17 mouse cellular contexts compared by ENCODE assay signal in genomic region chr19:47900012-47900411, GRCm38 (mm10). TPM values are rescaled to one million over a fixed set of nuclear protein-coding genes. Genes with fewer than 3 reads are reported as not detected.
A peak's percentile ranks its signal among the peaks of the same experiment; 100 is the strongest.
DNase-seq lines count a peak whose midpoint lies in the region; ATAC-seq and TF ChIP-seq lines count a peak whose summit lies in the region.
"Had no signal": no experiment of that assay in that cellular context is flagged by ENCODE, and none has a peak within 500 bp of the region (broad histone marks: within the 10 kb centered on the region; RNA-seq: fewer than 3 reads in every experiment).

No protein-coding gene starts in this region.

- H3K4me3 ChIP-seq in kidney, adult 2 months (ENCODE audit: insufficient read depth, low read depth, low read length): no peak overlapping the region
- H3K4me3 ChIP-seq in kidney, embryonic 16.5 days (ENCODE audit: low read length): no peak overlapping the region
- H3K4me3 ChIP-seq in stomach, postnatal 0 days (ENCODE audit: low read depth, low read length): no peak overlapping the region
- H3K4me3 ChIP-seq: liver, embryonic 15.5 days; midbrain, embryonic 12.5 days; neural tube, embryonic 15.5 days had no signal

- no peak for TF ChIP-seq POLR2A in kidney, adult 2 months (IDR thresholded peaks at IDR 0.05; ENCODE audit: low read depth, low read length)

- H3K4me1 ChIP-seq in kidney, adult 2 months (ENCODE audit: control insufficient read depth, insufficient read depth, low read length): peaks cover 11% of the 10 kb centered on the region; the same call in 1 of the 2 replicates
- H3K4me1 ChIP-seq in kidney, embryonic 16.5 days (ENCODE audit: insufficient read depth, low read length): peaks cover 28% of the 10 kb centered on the region
- H3K4me1 ChIP-seq in stomach, postnatal 0 days (replicated peaks; ENCODE audit: control insufficient read depth, insufficient read depth): no peaks in the 10 kb centered on the region

- no peaks in the 10 kb centered on the region for H3K36me3 ChIP-seq in kidney, adult 2 months (ENCODE audit: control insufficient read depth, insufficient read depth, low read length)
- H3K36me3 ChIP-seq in kidney, embryonic 16.5 days (ENCODE audit: insufficient read depth, low read length): peaks cover 27% of the 10 kb centered on the region
- H3K36me3 ChIP-seq in stomach, postnatal 0 days (ENCODE audit: control insufficient read depth, insufficient read depth, low read length): peaks cover 12% of the 10 kb centered on the region
- H3K36me3 ChIP-seq: neural tube, embryonic 15.5 days had no signal

- H3K9ac ChIP-seq in kidney, embryonic 16.5 days (replicated peaks; ENCODE audit: low read length): no peak overlapping the region
- H3K9ac ChIP-seq in stomach, postnatal 0 days (ENCODE audit: low read length): no peak overlapping the region
- H3K9ac ChIP-seq: liver, embryonic 15.5 days; midbrain, embryonic 12.5 days; neural tube, embryonic 15.5 days had no signal

- no peaks in the 10 kb centered on the region for H3K9me3 ChIP-seq in kidney, embryonic 16.5 days (ENCODE audit: low read length)
- no peaks in the 10 kb centered on the region for H3K9me3 ChIP-seq in stomach, postnatal 0 days (ENCODE audit: control insufficient read depth, low read length)
- H3K9me3 ChIP-seq: liver, embryonic 15.5 days; midbrain, embryonic 12.5 days; neural tube, embryonic 15.5 days had no signal

- 63% methylated on average over 6 of the region's 6 CpGs for WGBS in kidney, adult 2 months
- WGBS in kidney, embryonic 16.5 days: 59% methylated on average over 6 of the region's 6 CpGs
- 64% methylated on average over 6 of the region's 6 CpGs for WGBS in stomach, postnatal 0 days

- H3K27me3 ChIP-seq in kidney, adult 2 months (replicated peaks; ENCODE audit: control insufficient read depth, insufficient read depth, low read length): no peaks in the 10 kb centered on the region
- no peaks in the 10 kb centered on the region for H3K27me3 ChIP-seq in kidney, embryonic 16.5 days (ENCODE audit: insufficient read depth, low read length)
- no peaks in the 10 kb centered on the region for H3K27me3 ChIP-seq in stomach, postnatal 0 days (ENCODE audit: control insufficient read depth, insufficient read depth, low read length)
- H3K27me3 ChIP-seq: liver, embryonic 15.5 days; midbrain, embryonic 12.5 days; neural tube, embryonic 15.5 days had no signal

- TF ChIP-seq EP300 in stomach, postnatal 0 days (optimal IDR thresholded peaks at IDR 0.05): no peak

- DNase-seq in kidney, adult 2 months: no peak
- DNase-seq in thymus, postnatal 14 days: peak; percentile 9
- no peak for DNase-seq in thymus, postnatal 25 days
- peak; percentile 57 for DNase-seq in induced T-regulatory cell, adult 2 months (ENCODE audit: low read depth)
- no peak for DNase-seq in stomach, postnatal 0 days (ENCODE audit: low spot score)
- no peak for DNase-seq in urinary bladder, adult 2 months (ENCODE audit: low spot score)
- no peak for DNase-seq in gastrocnemius, adult 8-10 months (ENCODE audit: low spot score in 2 of 2)
- DNase-seq: adrenal gland, adult 8-10 months; embryo, embryonic 11 days; right cerebral cortex, postnatal 4 days had no signal

- no peak overlapping the region for H3K27ac ChIP-seq in kidney, adult 2 months (ENCODE audit: insufficient read depth, low read depth, low read length)
- no peak overlapping the region for H3K27ac ChIP-seq in kidney, embryonic 16.5 days (ENCODE audit: low read length)
- no peak overlapping the region for H3K27ac ChIP-seq in stomach, postnatal 0 days (replicated peaks)
- H3K27ac ChIP-seq: midbrain, embryonic 12.5 days; neural tube, embryonic 15.5 days had no signal

- TF ChIP-seq CTCF in kidney, adult 2 months (conservative IDR thresholded peaks at IDR 0.05; ENCODE audit: insufficient read depth, insufficient read length, low read depth, low read length): peak; percentile 31; the same call in 1 of the 2 replicates
- TF ChIP-seq CTCF in stomach, postnatal 0 days (IDR thresholded peaks at IDR 0.05; ENCODE audit: low read depth): peak; percentile 59

- ATAC-seq in kidney, embryonic 16.5 days (ENCODE audit: low FRiP score, low TSS enrichment): no peak
- no peak for ATAC-seq in stomach, postnatal 0 days (ENCODE audit: low FRiP score, low TSS enrichment)
- ATAC-seq: forebrain, embryonic 14.5 days; intestine, embryonic 16.5 days had no signal

- H3K4me2 ChIP-seq in kidney, embryonic 16.5 days (replicated peaks; ENCODE audit: low read depth, low read length): no peak overlapping the region
- no peak overlapping the region for H3K4me2 ChIP-seq in stomach, postnatal 0 days (replicated peaks; ENCODE audit: low read depth)
- H3K4me2 ChIP-seq: liver, embryonic 15.5 days; midbrain, embryonic 12.5 days; neural tube, embryonic 15.5 days had no signal

RNA-seq across cellular contexts. Expression of gene Cfap43, which starts 19.1 kb away (rescaled TPM):
- 0.12 TPM in 1 of 2 replicates, not detected in the other for polyA plus RNA-seq in kidney, adult 2 months (2012; rRNA removed)
- 0.04 and 0.05 TPM in 2 replicates for polyA plus RNA-seq in kidney, embryonic 16.5 days (2015; fragmentation: Nextera tagmentation; extraction: Ambion mirVana)
- 0.51 and 1.1 TPM in 2 replicates for polyA plus RNA-seq in stomach, postnatal 0 days (2015; fragmentation: Nextera tagmentation; extraction: Ambion mirVana)
- polyA plus RNA-seq in urinary bladder, adult 2 months (2012; rRNA removed): 0.21 and 0.66 TPM in 2 replicates
- total RNA-seq in gastrocnemius, adult 8-10 months (2022): not detected
- total RNA-seq: adrenal gland, adult 8-10 months had no signal
- polyA plus RNA-seq: G1E had no signal

RNA-seq across cellular contexts. Expression of gene Itprip, which starts 19.1 kb away (rescaled TPM):
- polyA plus RNA-seq in kidney, adult 2 months (2012; rRNA removed): 6.4 and 8.0 TPM in 2 replicates
- 20.5 and 21.0 TPM in 2 replicates for polyA plus RNA-seq in kidney, embryonic 16.5 days (2015; fragmentation: Nextera tagmentation; extraction: Ambion mirVana)
- polyA plus RNA-seq in stomach, postnatal 0 days (2015; fragmentation: Nextera tagmentation; extraction: Ambion mirVana): 7.9 and 9.0 TPM in 2 replicates
- 6.3 and 7.8 TPM in 2 replicates for polyA plus RNA-seq in urinary bladder, adult 2 months (2012; rRNA removed)
- 1 to 10 TPM in 1 of 4 experiments, under 1 TPM in 3; 0.27 to 1.0 (median 0.48) TPM for total RNA-seq in gastrocnemius, adult 8-10 months (2022)

RNA-seq across cellular contexts. Expression of gene Gsto2, which starts 34.7 kb away (rescaled TPM):
- polyA plus RNA-seq in kidney, adult 2 months (2012; rRNA removed): 2.6 and 2.7 TPM in 2 replicates
- polyA plus RNA-seq in kidney, embryonic 16.5 days (2015; fragmentation: Nextera tagmentation; extraction: Ambion mirVana): 1.1 and 1.4 TPM in 2 replicates
- polyA plus RNA-seq in stomach, postnatal 0 days (2015; fragmentation: Nextera tagmentation; extraction: Ambion mirVana): 3.5 and 4.2 TPM in 2 replicates
- 4.9 and 7.3 TPM in 2 replicates for polyA plus RNA-seq in urinary bladder, adult 2 months (2012; rRNA removed)
- total RNA-seq in gastrocnemius, adult 8-10 months (2022): under 1 TPM; 0.34 to 0.58 (median 0.42) TPM

RNA-seq across cellular contexts. Expression of gene Cfap58, which starts 37.5 kb away (rescaled TPM):
- polyA plus RNA-seq in kidney, adult 2 months (2012; rRNA removed): 0.05 TPM in 1 of 2 replicates, not detected in the other
- polyA plus RNA-seq in kidney, embryonic 16.5 days (2015; fragmentation: Nextera tagmentation; extraction: Ambion mirVana): 0.06 TPM in 2 replicates
- polyA plus RNA-seq in stomach, postnatal 0 days (2015; fragmentation: Nextera tagmentation; extraction: Ambion mirVana): not detected in 2 replicates
- polyA plus RNA-seq in urinary bladder, adult 2 months (2012; rRNA removed): not detected in 2 replicates
- not detected for total RNA-seq in gastrocnemius, adult 8-10 months (2022)
- total RNA-seq: G1E had no signal
- polyA plus RNA-seq: G1E; intestine, embryonic 16.5 days; liver, embryonic 15.5 days had no signal

RNA-seq across cellular contexts. Expression of gene Gsto1, which starts 45.2 kb away (rescaled TPM):
- polyA plus RNA-seq in kidney, adult 2 months (2012; rRNA removed): 82.5 and 85.1 TPM in 2 replicates
- polyA plus RNA-seq in kidney, embryonic 16.5 days (2015; fragmentation: Nextera tagmentation; extraction: Ambion mirVana): 130 and 134 TPM in 2 replicates
- 3,153 and 3,669 TPM in 2 replicates for polyA plus RNA-seq in stomach, postnatal 0 days (2015; fragmentation: Nextera tagmentation; extraction: Ambion mirVana)
- polyA plus RNA-seq in urinary bladder, adult 2 months (2012; rRNA removed): 478 and 508 TPM in 2 replicates
- total RNA-seq in gastrocnemius, adult 8-10 months (2022): 10 to 100 TPM; 50.1 to 55.4 (median 51.9) TPM

Comparison
In these comparisons a context has a peak if more than half of its experiments do, and no peak if none do; other contexts are left out.
1. DNase-seq: peak in thymus, postnatal 14 days (single experiment) and induced T-regulatory cell, adult 2 months (single experiment); none in kidney, adult 2 months (single experiment), thymus, postnatal 25 days (single experiment), stomach, postnatal 0 days (single experiment), urinary bladder, adult 2 months (single experiment) and gastrocnemius, adult 8-10 months (0 of 2).